Mouse (Mus musculus): ENCODE data around the gene Siglece. TPM values are rescaled to one million over a fixed set of nuclear protein-coding genes. Genes with fewer than 3 reads are reported as not detected.
A peak's percentile ranks its signal among the peaks of the same experiment; 100 is the strongest.

Siglece gene
- polyA plus RNA-seq, 1 experiment: 2.2 TPM

- WGBS: 22% methylated on average over 4 of the region's 4 CpGs
- Histone ChIP-seq H3K4me3 (ENCODE audit: low read depth, low read length) (no peak overlapping the region), H3K27ac (ENCODE audit: insufficient read depth, low read depth, low read length) (peak overlapping the region; percentile 92), H3K36me3 (ENCODE audit: control insufficient read depth, insufficient read depth, low read length) (peaks cover 4% of the 10 kb centered on the region; the same call in 1 of the 2 replicates), H3K27me3 (ENCODE audit: control insufficient read depth, insufficient read depth, low read length) (no peaks in the 10 kb centered on the region), H3K4me1 (ENCODE audit: control insufficient read depth, insufficient read depth, insufficient read length, low read length) (peaks cover 26% of the 10 kb centered on the region; the same call in 1 of the 2 replicates)
- TF ChIP-seq CTCF (IDR thresholded peaks at IDR 0.05; ENCODE audit: extremely low read depth, insufficient read length, insufficient replicate concordance, low read depth, low read length) (no peak), POLR2A (IDR thresholded peaks at IDR 0.05; ENCODE audit: low read depth, low read length) (no peak)
These were observed 26.0 kb downstream of the Siglece start for GRCm38 (mm10) chr7:43633940-43634339.

GRCm38 (mm10) chr7:43625794-43626422 lies 34.1 kb downstream of the Siglece start:
- 47% methylated on average over 8 of the region's 8 CpGs for WGBS
- peak overlapping the region; percentile 53; the same call in 1 of the 2 replicates for H3K27ac ChIP-seq (ENCODE audit: insufficient read depth, low read depth, low read length)
- peaks cover 6% of the 10 kb centered on the region for H3K4me1 ChIP-seq (ENCODE audit: control insufficient read depth, insufficient read depth, insufficient read length, low read length)

GRCm38 (mm10) chr7:43625065-43625464 lies 34.9 kb downstream of the Siglece start:
- Histone ChIP-seq H3K4me3 (ENCODE audit: low read depth, low read length) (no peak overlapping the region), H3K27ac (ENCODE audit: insufficient read depth, low read depth, low read length) (no peak overlapping the region), H3K27me3 (ENCODE audit: control insufficient read depth, insufficient read depth, low read length) (no peaks in the 10 kb centered on the region), H3K4me1 (ENCODE audit: control insufficient read depth, insufficient read depth, insufficient read length, low read length) (peaks cover 6% of the 10 kb centered on the region), H3K36me3 (ENCODE audit: control insufficient read depth, insufficient read depth, low read length) (no peaks in the 10 kb centered on the region)
- WGBS: 80% methylated on average over 3 of the region's 3 CpGs
- TF ChIP-seq POLR2A (IDR thresholded peaks at IDR 0.05; ENCODE audit: low read depth, low read length): no peak
- TF ChIP-seq CTCF (IDR thresholded peaks at IDR 0.05; ENCODE audit: extremely low read depth, insufficient read length, insufficient replicate concordance, low read depth, low read length): no peak

More at GRCm38 (mm10) chr7:43625794-43626422, 34.1 kb downstream of the Siglece start:
- Histone ChIP-seq H3K36me3 (ENCODE audit: control insufficient read depth, insufficient read depth, low read length) (no peaks in the 10 kb centered on the region), H3K4me3 (ENCODE audit: low read depth, low read length) (no peak overlapping the region), H3K27me3 (ENCODE audit: control insufficient read depth, insufficient read depth, low read length) (no peaks in the 10 kb centered on the region)
- no peak for TF ChIP-seq CTCF (IDR thresholded peaks at IDR 0.05; ENCODE audit: extremely low read depth, insufficient read length, insufficient replicate concordance, low read depth, low read length)
- TF ChIP-seq POLR2A (IDR thresholded peaks at IDR 0.05; ENCODE audit: low read depth, low read length): no peak

- H3K27me3 ChIP-seq (ENCODE audit: control insufficient read depth, insufficient read depth, low read length): no peaks in the 10 kb centered on the region
- TF ChIP-seq POLR2A (IDR thresholded peaks at IDR 0.05; ENCODE audit: low read depth, low read length) (no peak), CTCF (IDR thresholded peaks at IDR 0.05; ENCODE audit: extremely low read depth, insufficient read length, insufficient replicate concordance, low read depth, low read length) (no peak)
- WGBS: 37% methylated on average over 10 of the region's 10 CpGs
- no peak overlapping the region for H3K27ac ChIP-seq (ENCODE audit: insufficient read depth, low read depth, low read length)
- no peak overlapping the region for H3K4me3 ChIP-seq (ENCODE audit: low read depth, low read length)
- peaks cover 6% of the 10 kb centered on the region for H3K4me1 ChIP-seq (ENCODE audit: control insufficient read depth, insufficient read depth, insufficient read length, low read length)
- no peaks in the 10 kb centered on the region for H3K36me3 ChIP-seq (ENCODE audit: control insufficient read depth, insufficient read depth, low read length)
These were observed 36.1 kb downstream of the Siglece start for GRCm38 (mm10) chr7:43623819-43624218.

GRCm38 (mm10) chr7:43622927-43623326 lies 37.0 kb downstream of the Siglece start:
- Histone ChIP-seq H3K4me3 (ENCODE audit: low read depth, low read length) (no peak overlapping the region), H3K4me1 (ENCODE audit: control insufficient read depth, insufficient read depth, insufficient read length, low read length) (peaks cover 4% of the 10 kb centered on the region), H3K27ac (ENCODE audit: insufficient read depth, low read depth, low read length) (no peak overlapping the region), H3K36me3 (ENCODE audit: control insufficient read depth, insufficient read depth, low read length) (no peaks in the 10 kb centered on the region), H3K27me3 (ENCODE audit: control insufficient read depth, insufficient read depth, low read length) (no peaks in the 10 kb centered on the region)
- 78% methylated on average over 7 of the region's 7 CpGs for WGBS
- TF ChIP-seq CTCF (IDR thresholded peaks at IDR 0.05; ENCODE audit: extremely low read depth, insufficient read length, insufficient replicate concordance, low read depth, low read length) (no peak), POLR2A (IDR thresholded peaks at IDR 0.05; ENCODE audit: low read depth, low read length) (no peak)

GRCm38 (mm10) chr7:43613816-43614551 lies 46.0 kb downstream of the Siglece start:
- no peaks in the 10 kb centered on the region for H3K36me3 ChIP-seq (ENCODE audit: control insufficient read depth, insufficient read depth, low read length)
- no peak overlapping the region for H3K4me3 ChIP-seq (ENCODE audit: low read depth, low read length)
- 85% methylated on average over 14 of the region's 14 CpGs for WGBS
- TF ChIP-seq POLR2A (IDR thresholded peaks at IDR 0.05; ENCODE audit: low read depth, low read length) (no peak), CTCF (IDR thresholded peaks at IDR 0.05; ENCODE audit: extremely low read depth, insufficient read length, insufficient replicate concordance, low read depth, low read length) (no peak)
- H3K27me3 ChIP-seq (ENCODE audit: control insufficient read depth, insufficient read depth, low read length): no peaks in the 10 kb centered on the region
- H3K27ac ChIP-seq (ENCODE audit: insufficient read depth, low read depth, low read length): no peak overlapping the region
- H3K4me1 ChIP-seq (ENCODE audit: control insufficient read depth, insufficient read depth, insufficient read length, low read length): no peaks in the 10 kb centered on the region

GRCm38 (mm10) chr7:43608316-43608824 lies 51.6 kb downstream of the Siglece start:
- 47% methylated on average over 7 of the region's 7 CpGs for WGBS
- Histone ChIP-seq H3K4me3 (ENCODE audit: low read depth, low read length) (no peak overlapping the region), H3K4me1 (ENCODE audit: control insufficient read depth, insufficient read depth, insufficient read length, low read length) (peaks cover 5% of the 10 kb centered on the region), H3K36me3 (ENCODE audit: control insufficient read depth, insufficient read depth, low read length) (no peaks in the 10 kb centered on the region), H3K27me3 (ENCODE audit: control insufficient read depth, insufficient read depth, low read length) (no peaks in the 10 kb centered on the region; the same call in 1 of the 2 replicates), H3K27ac (ENCODE audit: insufficient read depth, low read depth, low read length) (no peak overlapping the region)
- no peak for TF ChIP-seq CTCF (IDR thresholded peaks at IDR 0.05; ENCODE audit: extremely low read depth, insufficient read length, insufficient replicate concordance, low read depth, low read length)
- TF ChIP-seq POLR2A (IDR thresholded peaks at IDR 0.05; ENCODE audit: low read depth, low read length): no peak
